14 mouse cellular contexts compared by ENCODE assay signal in the genomic region with DNA sequence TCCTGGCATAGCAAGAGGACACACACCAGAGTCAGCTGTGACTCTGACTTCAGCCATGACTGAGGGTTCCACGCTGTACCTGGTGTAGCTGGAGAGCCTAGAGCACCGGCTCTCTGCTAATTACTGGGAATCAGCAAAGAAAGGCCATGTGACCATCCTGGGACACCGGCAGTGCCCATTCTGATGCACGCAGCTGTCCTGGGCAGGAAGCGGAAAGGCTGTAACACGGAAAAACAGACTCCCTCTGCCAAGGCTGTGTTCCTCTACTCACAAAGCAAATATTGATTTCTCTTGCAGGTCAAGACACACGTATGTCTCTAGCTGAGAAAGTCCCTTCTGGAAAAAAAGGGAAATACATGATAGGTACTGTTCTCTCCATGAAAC. TPM values are rescaled to one million over a fixed set of nuclear protein-coding genes. Genes with fewer than 3 reads are reported as not detected.
DNase-seq lines count a peak whose midpoint lies in the region; ATAC-seq lines count a peak whose summit lies in the region.
"Had no signal": no experiment of that assay in that cellular context is flagged by ENCODE, and none has a peak within 500 bp of the region (broad histone marks: within the 10 kb centered on the region; RNA-seq: fewer than 3 reads in every experiment).

No protein-coding gene starts in this region.

- H3K4me1 ChIP-seq in heart, embryonic 15.5 days (replicated peaks) = 0 out of 2 replicates have a peak, but pooled peaks cover 2% of the 10 kb centered on the region
- H3K4me1 ChIP-seq in intestine, embryonic 15.5 days (replicated peaks) = peaks cover 41% of the 10 kb centered on the region
- H3K4me1 ChIP-seq in midbrain, embryonic 15.5 days = no peaks in the 10 kb centered on the region

- no peaks in the 10 kb centered on the region for H3K36me3 ChIP-seq in heart, embryonic 15.5 days
- H3K36me3 ChIP-seq in intestine, embryonic 15.5 days = no peaks in the 10 kb centered on the region
- no peaks in the 10 kb centered on the region for H3K36me3 ChIP-seq in midbrain, embryonic 15.5 days (replicated peaks)

- intact Hi-C loops in heart, postnatal 14 days (cut with DNase I) = no loop called here

- H3K9me3 ChIP-seq in heart, embryonic 15.5 days (replicated peaks) = no peaks in the 10 kb centered on the region
- no peaks in the 10 kb centered on the region for H3K9me3 ChIP-seq in intestine, embryonic 15.5 days
- H3K9me3 ChIP-seq in midbrain, embryonic 15.5 days = no peaks in the 10 kb centered on the region

- DNase-seq in heart, postnatal 14 days = no peak
- peak; percentile 58 to 66 for DNase-seq in kidney, postnatal 36 days
- peak; percentile 68 for DNase-seq in lung, postnatal 36 days
- DNase-seq in gastrocnemius, postnatal 25 days = no peak
- DNase-seq in urinary bladder, postnatal 4 days (ENCODE audit: low spot score in 2 of 2) = no peak
- DNase-seq: layer of hippocampus, postnatal 36 days had no signal

- no peak overlapping the region for H3K4me3 ChIP-seq in heart, embryonic 15.5 days
- no peak overlapping the region for H3K4me3 ChIP-seq in intestine, embryonic 15.5 days (replicated peaks)
- H3K4me3 ChIP-seq in midbrain, embryonic 15.5 days = no peak overlapping the region

- H3K4me2 ChIP-seq in heart, embryonic 15.5 days = no peak overlapping the region
- H3K4me2 ChIP-seq in intestine, embryonic 15.5 days (replicated peaks) = peak overlapping the region; percentile 33
- H3K4me2 ChIP-seq in midbrain, embryonic 15.5 days = no peak overlapping the region

- WGBS in heart, embryonic 15.5 days = 64% methylated on average over 7 of the region's 7 CpGs
- WGBS in intestine, embryonic 15.5 days = 47% methylated on average over 7 of the region's 7 CpGs
- WGBS in midbrain, embryonic 15.5 days = 72% methylated on average over 7 of the region's 7 CpGs

- no peaks in the 10 kb centered on the region for H3K27me3 ChIP-seq in heart, embryonic 15.5 days
- no peaks in the 10 kb centered on the region for H3K27me3 ChIP-seq in intestine, embryonic 15.5 days (replicated peaks)
- no peaks in the 10 kb centered on the region for H3K27me3 ChIP-seq in midbrain, embryonic 15.5 days (replicated peaks)

- peak overlapping the region; percentile 40 for H3K27ac ChIP-seq in heart, embryonic 15.5 days
- H3K27ac ChIP-seq in intestine, embryonic 15.5 days = peak overlapping the region; percentile 92
- no peak overlapping the region for H3K27ac ChIP-seq in midbrain, embryonic 15.5 days
- H3K27ac ChIP-seq: hindbrain, postnatal 0 days; liver, embryonic 14.5 days had no signal

- ATAC-seq in heart, embryonic 15.5 days (replicated peaks; ENCODE audit: insufficient number of reproducible peaks, insufficient read depth, low FRiP score, low read depth) = no peak
- peak; percentile 8 for ATAC-seq in intestine, embryonic 15.5 days
- no peak for ATAC-seq in midbrain, embryonic 15.5 days (replicated peaks)
- ATAC-seq: hindbrain, postnatal 0 days had no signal

- H3K9ac ChIP-seq in heart, embryonic 15.5 days = no peak overlapping the region
- H3K9ac ChIP-seq in intestine, embryonic 15.5 days = no peak overlapping the region
- H3K9ac ChIP-seq in midbrain, embryonic 15.5 days = no peak overlapping the region
- H3K9ac ChIP-seq: liver, embryonic 14.5 days had no signal

RNA-seq across cellular contexts. Expression of a gene that starts 12.3 kb away (rescaled TPM):
- polyA plus RNA-seq in heart, embryonic 15.5 days (2015; fragmentation: Nextera tagmentation; extraction: Ambion mirVana) = 8.9 and 15.3 TPM in 2 replicates
- total RNA-seq in heart, postnatal 14 days (2021) = 10 to 100 TPM; 10.6 to 11.5 TPM
- 57.0 and 66.9 TPM in 2 replicates for polyA plus RNA-seq in intestine, embryonic 15.5 days (2015; fragmentation: Nextera tagmentation; extraction: Ambion mirVana)
- total RNA-seq in gastrocnemius, postnatal 25 days (2021) = 1 to 10 TPM; 4.0 to 5.2 TPM
- polyA plus RNA-seq in midbrain, embryonic 15.5 days (2015; fragmentation: Nextera tagmentation; extraction: Ambion mirVana) = 21.1 and 23.4 TPM in 2 replicates

RNA-seq across cellular contexts. Expression of a gene that starts 33.5 kb away (rescaled TPM):
- 0.14 TPM in 1 of 2 replicates, not detected in the other for polyA plus RNA-seq in heart, embryonic 15.5 days (2015; fragmentation: Nextera tagmentation; extraction: Ambion mirVana)
- not detected for total RNA-seq in heart, postnatal 14 days (2021)
- polyA plus RNA-seq in intestine, embryonic 15.5 days (2015; fragmentation: Nextera tagmentation; extraction: Ambion mirVana) = 0.44 and 0.72 TPM in 2 replicates
- total RNA-seq in gastrocnemius, postnatal 25 days (2021) = not detected
- not detected in 2 replicates for polyA plus RNA-seq in midbrain, embryonic 15.5 days (2015; fragmentation: Nextera tagmentation; extraction: Ambion mirVana)
- total RNA-seq: common myeloid progenitor, adult 5-6 weeks; gastrocnemius, adult 8-10 months; hindbrain, postnatal 0 days; layer of hippocampus, postnatal 36 days had no signal
- polyA plus RNA-seq: brain, embryonic 14.5 days; liver, embryonic 14.5 days had no signal

Comparison
In these comparisons a context has a peak if more than half of its experiments do, and no peak if none do; other contexts are left out.
1. DNase-seq: peak in kidney, postnatal 36 days (2 of 2) and lung, postnatal 36 days (single experiment); none in heart, postnatal 14 days (0 of 2), gastrocnemius, postnatal 25 days (single experiment) and urinary bladder, postnatal 4 days (0 of 2).